Mouse (Mus musculus) cerebellum, adult 9-10 months (tissue): Measurements from ENCODE around the gene Hps4.
A peak's percentile ranks its signal among the peaks of the same experiment; 100 is the strongest.

Experiments used
- DNase-seq: peaks from one replicate; pipeline ENCODE4 v3.0.0; 2022

Gene Hps4

DNA sequence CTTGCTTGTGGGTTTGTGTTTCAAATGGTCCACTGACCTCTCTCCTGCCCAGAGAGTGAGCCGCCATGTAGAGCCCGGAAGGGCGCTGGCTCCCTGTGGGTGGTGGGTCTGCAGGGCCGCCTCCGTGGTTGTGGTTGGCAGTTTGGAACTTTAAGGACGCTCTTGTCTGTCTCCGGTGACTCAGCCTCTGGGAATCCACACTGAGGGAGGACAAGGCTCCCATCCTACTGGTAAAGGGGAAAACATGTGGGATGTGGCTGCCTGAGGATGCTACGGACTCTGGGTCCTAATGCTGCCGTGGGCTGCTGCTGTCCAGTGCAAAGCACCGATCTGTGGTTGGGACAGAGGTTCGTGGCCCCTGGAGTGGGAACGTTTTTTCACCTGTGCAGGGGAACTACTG, 25.0 kb downstream of the Hps4 start:
- DNase-seq = no peak

DNA sequence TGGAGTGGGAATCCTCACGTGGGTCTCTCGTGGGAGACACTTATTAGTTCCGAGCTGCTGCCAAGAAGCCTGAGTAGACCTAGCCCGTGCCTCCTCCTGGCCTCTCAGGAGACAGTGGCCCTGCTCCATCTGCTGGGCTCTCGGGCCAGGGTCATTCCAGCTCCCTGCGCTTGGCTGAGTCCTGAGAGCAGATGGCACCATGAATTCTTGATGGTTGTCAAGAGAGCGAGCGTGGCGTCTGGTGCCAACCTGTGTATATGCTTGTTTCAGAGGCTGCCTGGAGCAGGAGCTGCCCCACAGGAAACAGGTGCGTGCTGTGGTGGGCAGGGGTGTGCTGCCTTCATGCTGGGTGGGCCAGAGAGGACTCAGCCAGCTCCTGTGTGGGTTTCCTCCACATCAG, 25.8 kb downstream of the Hps4 start:
- DNase-seq = peak; percentile 97

DNA sequence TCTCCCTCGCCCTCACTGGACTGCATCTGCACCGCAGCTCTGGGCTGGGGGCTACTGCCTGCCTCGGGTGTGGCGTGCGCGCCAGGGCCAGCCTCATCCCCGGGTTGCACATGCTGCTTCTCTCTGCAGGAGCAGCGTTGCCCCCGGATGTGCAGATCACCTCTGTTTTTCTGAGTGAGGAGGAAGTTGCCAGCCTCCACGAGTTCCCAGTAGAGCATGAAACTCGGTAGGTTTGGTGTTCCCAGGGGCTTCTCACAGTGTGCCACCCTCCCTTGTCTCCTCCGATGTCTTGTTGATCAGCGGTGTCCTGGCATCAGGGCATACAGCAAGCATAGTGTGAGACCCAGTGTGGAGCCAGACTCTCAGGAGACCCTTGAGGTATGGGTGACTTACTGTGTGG, 26.4 kb downstream of the Hps4 start:
- peak; percentile 53 for DNase-seq

GRCm38 (mm10) chr5:112370236-112370813, 27.4 kb downstream of the Hps4 start:
- peak; percentile 61 for DNase-seq

DNA sequence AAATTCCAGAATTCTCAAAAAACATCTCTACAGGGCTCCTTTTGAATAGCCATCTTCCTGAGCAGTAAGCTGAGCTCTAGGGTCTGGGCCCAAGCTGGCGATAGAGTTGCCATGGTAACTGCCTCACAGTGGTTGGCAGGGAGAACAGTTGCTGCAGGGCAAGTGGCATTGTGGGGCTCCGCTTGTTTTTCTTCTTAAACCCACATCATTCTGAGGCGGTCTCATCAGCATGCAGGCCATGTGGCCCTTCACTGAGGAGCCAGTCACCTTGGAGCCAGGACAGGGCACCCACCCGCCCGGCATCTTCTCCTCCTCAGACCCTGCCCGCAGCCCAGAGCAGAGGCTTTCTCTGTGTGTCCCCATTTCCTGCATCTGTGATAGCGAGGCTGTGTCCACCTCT, 29.1 kb downstream of the Hps4 start:
- DNase-seq = peak; percentile 82

- DNase-seq = peak; percentile 10
These were observed 33.2 kb downstream of the Hps4 start for GRCm38 (mm10) chr5:112376111-112376510.

- DNase-seq = no peak
These were observed 34.5 kb downstream of the Hps4 start for GRCm38 (mm10) chr5:112377380-112377779.

DNA sequence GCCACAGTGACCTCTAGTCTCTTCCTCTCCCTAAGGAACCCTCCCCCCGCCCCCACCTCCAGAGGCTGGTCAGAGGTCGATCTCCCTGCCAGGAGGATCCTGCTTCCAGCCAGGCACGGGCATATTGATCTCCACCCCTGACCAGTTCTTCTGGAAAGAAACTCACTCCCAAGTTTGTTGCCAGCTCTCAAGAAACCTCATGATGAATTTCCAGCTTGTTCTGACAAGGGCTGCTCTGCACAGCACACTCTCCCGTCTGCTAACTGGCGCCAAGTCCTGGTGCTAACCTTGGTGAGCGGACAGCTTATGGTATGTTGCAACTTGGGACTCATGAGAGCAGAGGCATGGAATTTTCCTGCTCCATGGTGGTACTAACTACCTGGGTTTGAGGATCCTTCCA, 35.8 kb downstream of the Hps4 start:
- DNase-seq = peak; percentile 8

DNA sequence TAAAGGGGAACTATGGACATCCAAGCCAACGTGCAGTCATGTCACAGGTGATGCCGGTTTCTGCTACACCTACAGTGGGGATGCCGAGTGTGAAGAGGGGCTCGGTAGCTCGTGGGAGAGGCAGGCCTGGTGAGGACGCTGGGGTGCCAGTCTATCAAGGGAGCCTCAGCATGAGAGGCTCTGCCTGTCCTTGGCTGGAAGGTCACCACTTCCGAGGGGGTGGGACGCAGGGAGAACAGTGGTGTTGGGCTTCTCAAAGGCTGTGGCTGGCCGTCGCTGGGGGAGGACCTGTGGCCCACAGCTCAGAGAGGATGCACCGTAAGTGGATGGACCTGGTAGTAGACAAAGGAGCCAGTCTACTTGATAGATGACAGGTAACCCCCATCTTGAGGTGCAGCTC, 38.3 kb downstream of the Hps4 start:
- DNase-seq = peak; percentile 12

DNA sequence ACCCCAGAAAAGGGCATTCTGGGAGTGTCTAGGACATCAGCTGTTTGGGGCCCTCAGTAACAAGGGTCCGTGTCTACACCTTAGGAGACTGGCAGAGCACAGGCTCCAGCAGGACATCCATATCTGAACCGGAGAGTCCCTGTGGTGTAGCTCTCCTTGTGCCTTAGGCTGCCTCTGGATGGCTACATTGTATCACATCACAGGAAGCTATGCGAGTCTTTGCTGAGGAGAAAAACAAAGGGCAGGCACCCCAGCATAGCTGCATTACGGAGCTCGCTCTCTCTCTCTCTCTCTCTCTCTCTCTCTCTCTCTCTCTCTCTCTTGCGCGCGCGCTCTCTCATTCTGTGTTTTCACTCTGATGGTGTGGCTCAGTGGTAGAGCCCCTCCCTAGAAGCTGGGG, 39.2 kb downstream of the Hps4 start:
- peak; percentile 15 for DNase-seq

GRCm38 (mm10) chr5:112382641-112383330, 39.9 kb downstream of the Hps4 start:
- DNase-seq = peak; percentile 55

- DNase-seq = peak; percentile 10
These were observed 42.1 kb downstream of the Hps4 start for GRCm38 (mm10) chr5:112384805-112385472.

- DNase-seq = peak; percentile 19
These were observed 43.1 kb downstream of the Hps4 start for GRCm38 (mm10) chr5:112385973-112386372.

DNA sequence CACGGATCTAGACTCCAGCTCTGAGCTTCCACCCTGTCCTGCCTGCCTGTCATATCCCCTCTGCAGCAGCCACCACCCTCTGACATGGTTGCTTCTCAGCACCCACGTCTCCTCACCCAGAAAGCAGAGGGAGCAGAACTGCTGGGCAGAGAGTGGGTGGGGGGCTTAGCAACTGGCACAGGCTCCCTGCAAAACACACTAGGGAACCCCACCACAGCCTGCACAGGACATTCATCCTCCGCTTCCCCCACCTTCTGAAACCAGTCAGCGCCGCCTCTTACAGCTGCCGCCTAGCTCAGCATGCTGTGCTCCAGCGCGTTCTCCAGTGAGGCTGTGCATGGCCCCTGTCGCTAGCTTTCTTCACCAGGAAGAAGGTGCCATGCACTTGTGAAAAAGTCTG, 46.5 kb downstream of the Hps4 start:
- DNase-seq = peak; percentile 22

- peak; percentile 35 for DNase-seq
These were observed 48.1 kb downstream of the Hps4 start for GRCm38 (mm10) chr5:112391002-112391401.

GRCm38 (mm10) chr5:112391676-112392323, 48.9 kb downstream of the Hps4 start:
- peak; percentile 64 for DNase-seq

DNA sequence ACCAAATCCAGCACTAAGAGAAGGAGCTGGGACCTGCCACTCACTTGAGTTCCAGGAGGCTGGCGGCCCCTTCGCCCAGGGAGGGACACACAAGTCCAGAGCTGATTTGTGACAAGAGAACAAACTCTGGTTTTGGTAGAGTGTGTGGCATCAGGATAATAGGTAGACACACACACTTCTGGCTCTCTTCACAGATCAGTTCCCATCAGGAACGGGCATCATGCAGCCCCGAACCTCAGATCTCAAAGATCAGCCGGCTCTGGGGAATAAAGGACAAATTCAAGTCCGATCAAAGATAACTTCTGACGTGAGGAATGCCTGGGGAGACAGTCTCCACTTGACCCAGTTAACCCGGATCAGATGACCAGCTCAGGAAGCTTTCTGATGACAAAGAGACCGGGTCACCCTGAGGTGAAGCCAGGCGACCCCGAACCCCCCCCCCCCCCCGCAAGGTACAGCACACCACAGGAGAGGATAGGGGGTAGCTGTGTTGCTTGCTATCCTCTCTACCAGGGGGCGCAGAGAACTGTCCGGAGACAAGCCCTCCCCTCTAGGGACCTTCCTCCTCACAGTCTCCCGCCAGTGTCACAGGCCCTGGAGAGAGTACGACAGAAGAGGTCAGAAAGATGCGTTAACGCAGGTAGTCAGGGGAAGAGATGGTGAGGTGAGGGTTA, 51.0 kb downstream of the Hps4 start:
- DNase-seq = peak; percentile 49

DNA sequence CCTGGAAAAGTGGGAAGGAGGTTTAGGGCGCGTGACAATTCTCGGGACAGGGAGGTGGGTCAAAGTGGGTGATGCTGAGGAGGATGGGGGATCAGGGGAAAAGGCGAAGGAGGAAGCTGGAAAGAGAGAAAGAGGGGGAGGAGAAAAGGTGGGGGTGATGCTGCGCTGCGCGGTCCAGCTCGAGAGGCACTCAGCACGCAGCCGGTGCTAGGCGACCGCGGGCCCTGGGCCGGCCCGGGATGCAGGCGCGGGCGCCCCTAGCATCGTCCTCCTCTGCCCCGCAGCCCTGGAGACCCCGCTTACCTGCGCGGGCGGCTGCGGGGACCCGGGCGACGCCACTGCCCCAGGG, 51.5 kb downstream of the Hps4 start:
- DNase-seq = peak; percentile 57

- peak; percentile 76 for DNase-seq
These were observed 52.0 kb downstream of the Hps4 start, which contains the start of gene Asphd2 for GRCm38 (mm10) chr5:112394779-112395443. Asphd2 (minus strand) TSS chr5:112394866.

DNA sequence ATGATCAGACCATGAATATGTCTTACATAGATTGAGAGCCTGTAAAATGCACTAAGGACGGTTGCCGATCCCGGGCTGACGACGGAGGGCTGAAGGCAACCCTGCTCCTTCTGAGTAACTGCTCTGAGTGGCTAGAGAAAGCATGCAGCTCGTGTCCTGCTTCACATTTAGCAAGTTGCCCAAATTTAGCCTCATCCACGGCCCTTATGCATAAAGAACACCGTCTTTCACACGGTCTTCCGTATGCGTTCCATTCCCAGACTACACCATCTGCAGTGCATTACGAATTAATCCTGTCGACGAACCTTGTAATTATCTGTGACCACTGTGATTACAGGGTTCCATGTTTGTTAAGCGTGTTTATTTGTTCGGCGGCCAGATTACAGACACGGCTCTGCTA, 53.2 kb downstream of the Hps4 start:
- DNase-seq = no peak

- no peak for DNase-seq
These were observed 56.4 kb downstream of the Hps4 start for GRCm38 (mm10) chr5:112399284-112399683.

DNA sequence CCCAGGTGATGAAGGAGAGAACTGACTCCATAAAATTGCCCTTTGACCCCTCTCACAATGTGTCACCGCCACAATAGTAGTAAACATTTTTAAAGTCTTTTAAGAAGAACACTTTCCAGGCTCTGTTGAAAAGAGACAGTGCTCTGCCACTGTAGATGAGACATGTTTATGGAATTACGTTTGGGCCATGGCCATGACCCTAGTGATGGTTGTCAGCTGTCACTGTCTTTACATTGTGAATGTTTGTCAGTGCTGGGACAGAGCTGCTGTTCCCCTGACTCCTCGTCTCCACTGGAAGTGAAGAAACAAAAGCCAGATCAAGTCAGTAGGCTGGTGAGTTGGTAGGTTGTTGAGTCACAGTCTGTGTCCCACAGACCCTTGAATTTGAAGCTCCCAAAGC, 59.6 kb downstream of the Hps4 start:
- DNase-seq = no peak

- no peak for DNase-seq
These were observed 63.1 kb downstream of the Hps4 start for GRCm38 (mm10) chr5:112406017-112406416.
